Comparison of ENCODE assay signal across 15 mouse cellular contexts in genomic region chr1:183806864-183807730, GRCm38 (mm10).
"Had no signal": no experiment of that assay in that cellular context is flagged by ENCODE, and none has a peak within 500 bp of the region (broad histone marks: within the 10 kb centered on the region; RNA-seq: fewer than 3 reads in every experiment).

No protein-coding gene starts in this region.

- H3K4me2 ChIP-seq: kidney, embryonic 15.5 days; liver, embryonic 13.5 days; midbrain, embryonic 11.5 days had no signal

- H3K4me1 ChIP-seq: kidney, embryonic 15.5 days; liver, embryonic 13.5 days had no signal

- H3K9ac ChIP-seq: kidney, embryonic 15.5 days; liver, embryonic 13.5 days had no signal

- H3K27me3 ChIP-seq: kidney, embryonic 15.5 days; liver, embryonic 13.5 days had no signal

- H3K27ac ChIP-seq: kidney, embryonic 15.5 days; liver, embryonic 13.5 days; stomach, postnatal 0 days had no signal

- H3K4me3 ChIP-seq: kidney, embryonic 15.5 days; liver, embryonic 13.5 days had no signal

- H3K36me3 ChIP-seq: kidney, embryonic 15.5 days; liver, embryonic 13.5 days had no signal

- DNase-seq: kidney, adult 8-10 months; kidney, postnatal 10 days; kidney, postnatal 4 days; left cerebral cortex, postnatal 4 days; liver, embryonic 13.5 days; lung, adult 2 months; lung, postnatal 14 days; lung, postnatal 4 days; midbrain, embryonic 14.5 days; thymus, adult 2 months; thymus, postnatal 14 days; thymus, postnatal 4 days had no signal

- H3K9me3 ChIP-seq: kidney, embryonic 15.5 days; liver, embryonic 13.5 days had no signal
